Mouse (Mus musculus) monocyte, adult 2 months (primary cell): ENCODE measurements at regions not wholly inside any gene's neighbourhood (a gene's known extent, or its start where the extent isn't known, plus 50 kb on each side); places are given as distances from the start of the nearest gene placed in this dataset.

Experiments
- DNase-seq, 2 experiments: peaks; one replicate each; pipeline ENCODE4 v3.0.0; 2022; ENCODE audit warnings: low spot score in 2 of 2, low read depth in 1 of 2

DNA sequence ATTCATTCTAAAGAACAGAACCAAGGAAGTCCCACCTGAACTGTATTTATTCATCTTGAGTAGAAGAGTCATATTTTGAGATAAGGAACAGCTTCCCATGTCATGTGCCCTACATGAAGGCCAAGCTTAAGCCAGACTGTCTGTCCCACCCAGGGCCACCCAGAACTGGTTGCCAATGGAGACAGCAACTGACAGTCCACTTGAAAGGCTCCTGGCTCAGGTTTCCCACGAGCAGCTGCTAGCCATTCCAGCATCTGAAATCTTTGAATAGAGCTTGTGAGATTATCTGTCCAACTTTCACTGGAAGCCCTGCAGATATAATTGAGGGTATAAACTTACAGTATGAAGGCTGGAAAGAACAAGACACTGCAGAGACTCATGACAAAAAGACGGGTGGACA, 1510.6 kb downstream of the Slc22a22 start:
- no peak for DNase-seq

GRCm38 (mm10) chr15:55965296-55965695, 1512.1 kb downstream of the Slc22a22 start:
- no peak for DNase-seq

DNA sequence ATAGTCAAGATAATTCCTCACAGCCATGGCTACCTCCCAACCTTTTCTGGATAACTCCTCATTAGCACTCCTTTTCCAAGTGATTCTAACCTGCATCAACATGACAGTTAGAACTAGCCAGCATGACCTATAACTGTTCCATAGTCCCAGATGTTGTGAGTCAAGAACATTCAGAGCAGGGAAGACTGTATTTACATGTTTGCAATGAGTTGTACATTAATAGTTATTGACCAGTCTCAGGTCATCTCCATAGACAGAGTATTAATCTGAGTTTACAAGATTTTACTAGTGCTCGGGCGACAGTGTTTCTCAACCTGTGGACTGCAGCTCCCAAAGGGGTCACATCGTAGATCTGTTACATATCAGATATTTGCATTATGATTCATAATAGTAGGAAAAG, 1515.3 kb downstream of the Slc22a22 start:
- DNase-seq, result no peak
